Mouse (Mus musculus) lung, embryonic 14.5 days (tissue): ENCODE measurements around the gene Zfp385c. TPM values are rescaled to one million over a fixed set of nuclear protein-coding genes. Genes with fewer than 3 reads are reported as not detected.

Experiments used
- ATAC-seq: fragments of 200-750 bp; cut with Nextera tagmentation; 2 replicates; pipeline ENCODE4 v1.8.0; 2017; ENCODE audit warnings: mild to moderate bottlenecking, moderate TSS enrichment, moderate library complexity; ENCODE audit not compliant: insufficient read depth
- DNase-seq: peaks from one replicate; pipeline ENCODE4 v3.0.0-alpha.2; 2015
- H3K27ac ChIP-seq: fragments of 300-500 bp; sonication (generic); 2 replicates; pipeline ENCODE4 v1.5.1; 2014; ENCODE audit warnings: low read depth, mild to moderate bottlenecking, moderate library complexity
- H3K27me3 ChIP-seq: fragments of 300-500 bp; sonication (generic); 2 replicates; pipeline ENCODE4 v1.6.1; 2014; ENCODE audit warnings: low read length, control low read depth; ENCODE audit not compliant: insufficient read depth
- H3K36me3 ChIP-seq: fragments of 300-500 bp; sonication (generic); 2 replicates; pipeline ENCODE4 v1.6.1; 2014; ENCODE audit warnings: control low read depth; ENCODE audit not compliant: insufficient read depth
- H3K4me1 ChIP-seq: fragments of 300-500 bp; sonication (generic); 2 replicates; pipeline ENCODE4 v1.6.1; 2014; ENCODE audit warnings: antibody characterized with exemption, control low read depth; ENCODE audit not compliant: insufficient read depth
- H3K4me2 ChIP-seq: fragments of 300-500 bp; sonication (generic); 2 replicates; pipeline ENCODE4 v1.6.1; 2014; ENCODE audit warnings: mild to moderate bottlenecking
- H3K4me3 ChIP-seq: fragments of 300-500 bp; sonication (generic); 2 replicates; pipeline ENCODE4 v1.5.1; 2014; ENCODE audit warnings: low read depth, low read length
- H3K9ac ChIP-seq: fragments of 300-500 bp; sonication (generic); 2 replicates; pipeline ENCODE4 v1.6.1; 2014
- H3K9me3 ChIP-seq: fragments of 300-500 bp; sonication (generic); 2 replicates; pipeline ENCODE4 v1.6.1; 2016; ENCODE audit warnings: low read depth, low read length, control low read depth
- CTCF ChIP-seq: IDR thresholded peaks from 2 replicates; pipeline ENCODE4 v1.5.1; 2016; ENCODE audit warnings: antibody characterized with exemption, low read depth
- WGBS: fragments of 180-500 bp; shearing (Covaris S2); extraction: QIAGEN DNeasy Blood & Tissue Kit; methylation state at CpG from one replicate; pipeline ENCODE4 v1.1.7; 2014; 5-methylcytosine and 5-hydroxymethylcytosine counted together
- polyA plus RNA-seq: library from polyadenylated mRNA; unstranded; fragments of >200 nt; fragmentation: Nextera tagmentation; extraction: Ambion mirVana; gene quantifications from 2 replicates; pipeline ENCODE4 v1.2.1, GENCODE M21; 2014

Zfp385c gene
- polyA plus RNA-seq, 1 experiment from 2014 or later, result not detected

DNA sequence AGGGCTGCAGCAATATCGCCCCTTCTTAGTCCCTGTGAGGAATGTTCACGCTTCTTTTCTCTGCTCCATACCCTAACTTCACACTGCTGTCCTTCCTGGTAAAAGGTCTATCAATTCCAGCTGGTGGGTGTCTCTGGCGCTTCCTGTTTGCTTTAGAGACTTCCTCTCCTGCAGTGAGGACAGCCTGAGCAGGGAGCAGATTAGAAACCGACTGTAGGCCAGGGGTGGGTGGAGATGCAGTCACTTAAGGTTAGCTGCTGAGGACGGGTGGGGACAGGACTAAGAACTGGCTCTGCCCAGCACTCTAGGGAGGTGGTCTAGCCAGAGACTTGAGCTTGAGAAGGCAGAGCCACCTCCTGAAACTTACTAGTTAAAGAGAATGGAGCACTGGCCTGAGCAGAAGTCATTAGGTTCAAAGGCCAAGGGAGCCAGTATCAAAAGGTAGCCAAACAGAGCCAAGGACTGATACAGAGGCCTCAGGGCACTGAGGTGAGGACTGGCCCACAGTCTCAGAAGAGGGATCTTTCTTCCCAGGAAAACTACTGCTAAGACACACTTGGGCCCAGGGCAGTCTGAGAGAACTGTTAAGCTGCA is 32.8 kb upstream of the Zfp385c start:
- Histone ChIP-seq H3K9me3 (no peaks in the 10 kb centered on the region), H3K4me2 (peak overlapping the region; percentile 27), H3K36me3 (peaks cover 15% of the 10 kb centered on the region), H3K27me3 (no peaks in the 10 kb centered on the region), H3K9ac (peak overlapping the region; percentile 16; the same call in 1 of the 2 replicates), H3K27ac (peak overlapping the region; percentile 64), H3K4me1 (peaks cover 10% of the 10 kb centered on the region), H3K4me3 (no peak overlapping the region)
- ATAC-seq, result peak; percentile 38; the same call in 1 of the 2 replicates
- DNase-seq, result peak; percentile 73
- TF ChIP-seq CTCF, result no peak
- WGBS, result 9% methylated on average over 5 of the region's 5 CpGs

DNA sequence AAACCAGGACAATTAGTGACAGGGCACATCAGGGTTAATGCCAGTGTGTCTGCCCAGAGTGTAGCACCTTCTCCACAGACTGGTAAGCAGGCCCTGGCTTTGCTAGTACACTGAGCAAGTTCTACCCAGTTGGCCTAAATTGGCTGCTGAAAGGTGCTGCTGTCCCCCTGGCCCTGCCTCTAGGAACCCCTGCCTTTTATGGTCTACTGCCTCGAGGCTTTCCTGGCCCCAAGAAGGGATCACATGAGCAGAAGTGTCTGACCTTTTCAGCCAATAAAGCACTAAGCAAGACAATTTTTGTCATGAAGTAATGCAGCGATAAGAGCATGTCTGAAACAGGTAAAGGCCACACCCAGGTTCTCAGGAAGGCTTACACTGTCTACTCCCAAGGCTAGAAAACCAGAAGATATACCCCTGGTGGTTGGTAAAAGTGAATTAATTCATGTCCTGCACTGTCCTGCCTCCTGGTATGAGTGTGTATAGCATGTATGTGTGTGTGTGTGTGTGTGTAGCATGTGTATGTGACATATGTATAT is 30.3 kb upstream of the Zfp385c start:
- Histone ChIP-seq H3K4me3 (no peak overlapping the region), H3K27ac (no peak overlapping the region), H3K27me3 (no peaks in the 10 kb centered on the region), H3K4me1 (peaks cover 10% of the 10 kb centered on the region), H3K4me2 (no peak overlapping the region), H3K9ac (no peak overlapping the region), H3K36me3 (peaks cover 23% of the 10 kb centered on the region), H3K9me3 (no peaks in the 10 kb centered on the region)
- no peak for TF ChIP-seq CTCF
- WGBS, result 49% methylated on average over 2 of the region's 2 CpGs
- ATAC-seq (no peak), DNase-seq (no peak)

DNA sequence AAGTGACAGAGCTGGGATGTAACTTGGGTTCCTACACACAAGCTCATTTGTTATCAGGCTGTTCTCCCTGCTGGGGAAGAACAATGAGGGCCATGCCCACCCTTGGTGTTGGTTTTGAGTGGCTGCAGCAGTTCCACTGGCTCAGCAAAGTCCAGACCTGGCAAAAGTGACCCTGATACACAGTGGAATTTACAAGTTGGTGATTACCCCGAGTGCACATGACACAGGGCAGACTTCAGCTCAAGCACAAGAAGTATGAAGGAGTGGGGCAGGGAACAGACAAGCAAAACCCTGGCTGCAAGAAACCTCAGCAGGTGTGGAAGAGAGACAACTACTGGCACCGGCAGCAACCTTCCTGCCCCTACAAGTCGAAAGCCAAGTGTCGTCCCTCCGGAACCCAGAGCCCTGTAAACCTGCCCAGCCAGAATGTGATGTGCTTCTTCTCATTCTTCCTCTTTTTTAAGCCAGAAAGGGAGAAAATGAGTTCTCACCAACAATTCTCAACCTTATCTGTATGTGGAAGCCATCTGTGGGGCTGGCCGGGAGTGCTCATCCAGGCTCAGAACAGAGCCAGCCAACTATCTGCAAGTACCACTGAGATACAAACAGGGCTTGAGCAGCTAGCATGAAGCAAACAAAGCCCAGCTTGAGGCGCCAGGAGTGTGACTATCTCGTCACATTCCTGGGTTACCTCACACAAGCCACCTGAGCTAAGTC is 29.7 kb upstream of the Zfp385c start:
- DNase-seq (no peak), ATAC-seq (no peak)
- Histone ChIP-seq H3K9ac (no peak overlapping the region), H3K4me1 (peaks cover 10% of the 10 kb centered on the region), H3K4me3 (no peak overlapping the region), H3K4me2 (no peak overlapping the region), H3K27me3 (no peaks in the 10 kb centered on the region), H3K27ac (peak overlapping the region; percentile 65; the same call in 1 of the 2 replicates), H3K9me3 (no peaks in the 10 kb centered on the region), H3K36me3 (peaks cover 28% of the 10 kb centered on the region)
- WGBS, result 62% methylated on average over 8 of the region's 8 CpGs
- TF ChIP-seq CTCF, result no peak

DNA sequence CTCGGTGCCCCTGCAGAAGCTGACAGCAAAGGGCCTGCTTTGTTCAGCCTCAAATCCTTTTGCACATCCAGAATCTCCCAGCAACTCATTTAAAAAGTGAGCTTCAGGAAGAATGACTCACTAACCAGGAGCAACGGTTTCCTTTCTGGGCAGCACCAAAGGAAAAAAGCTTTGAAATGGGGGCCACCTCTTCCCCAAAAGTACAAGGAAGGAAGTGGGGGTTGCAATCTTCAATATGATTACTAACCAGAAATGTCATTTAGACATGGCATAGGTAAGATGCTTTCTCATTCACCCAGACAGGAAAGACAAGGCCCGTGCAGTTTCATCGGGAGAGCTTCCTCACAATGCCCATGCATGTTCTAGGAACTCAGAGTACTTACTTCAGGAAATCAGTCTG is 29.0 kb upstream of the Zfp385c start:
- Histone ChIP-seq H3K4me3 (no peak overlapping the region), H3K27ac (peak overlapping the region; percentile 33; the same call in 1 of the 2 replicates), H3K36me3 (peaks cover 35% of the 10 kb centered on the region), H3K4me2 (no peak overlapping the region), H3K9me3 (no peaks in the 10 kb centered on the region), H3K4me1 (peaks cover 10% of the 10 kb centered on the region), H3K9ac (no peak overlapping the region), H3K27me3 (no peaks in the 10 kb centered on the region)
- WGBS, result 67% methylated on average over 4 of the region's 4 CpGs
- DNase-seq, result peak; percentile 44
- TF ChIP-seq CTCF, result no peak
- no peak for ATAC-seq

DNA sequence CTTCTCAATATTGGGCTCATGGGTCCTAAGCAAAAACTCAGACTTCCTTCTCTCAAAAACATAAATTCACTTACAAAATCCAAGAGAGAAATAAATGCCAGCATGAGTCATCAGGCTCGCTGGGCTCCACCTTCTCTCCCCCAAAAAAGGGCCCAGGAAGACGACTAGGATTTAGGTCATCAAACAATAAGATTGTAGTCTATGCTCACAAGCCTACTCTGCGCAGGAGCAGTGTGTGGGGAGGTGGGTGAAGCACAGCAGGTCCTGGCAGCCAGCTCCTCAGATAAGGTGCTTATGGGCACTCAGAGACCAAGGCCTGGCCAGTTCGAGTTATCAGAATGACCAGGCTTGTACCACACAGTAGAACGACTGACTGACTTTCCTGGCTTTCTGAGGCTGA is 28.1 kb upstream of the Zfp385c start:
- no peak for TF ChIP-seq CTCF
- 63% methylated on average over 5 of the region's 5 CpGs for WGBS
- no peak overlapping the region for H3K4me2 ChIP-seq
- no peaks in the 10 kb centered on the region for H3K9me3 ChIP-seq
- no peak overlapping the region for H3K9ac ChIP-seq
- peaks cover 44% of the 10 kb centered on the region for H3K36me3 ChIP-seq
- ATAC-seq (no peak), DNase-seq (no peak)
- H3K4me1 ChIP-seq, result peaks cover 9% of the 10 kb centered on the region
- no peaks in the 10 kb centered on the region for H3K27me3 ChIP-seq
- H3K27ac ChIP-seq, result 0 out of 2 replicates have a peak overlapping the region, but pooled peaks have one; percentile 33
- no peak overlapping the region for H3K4me3 ChIP-seq

DNA sequence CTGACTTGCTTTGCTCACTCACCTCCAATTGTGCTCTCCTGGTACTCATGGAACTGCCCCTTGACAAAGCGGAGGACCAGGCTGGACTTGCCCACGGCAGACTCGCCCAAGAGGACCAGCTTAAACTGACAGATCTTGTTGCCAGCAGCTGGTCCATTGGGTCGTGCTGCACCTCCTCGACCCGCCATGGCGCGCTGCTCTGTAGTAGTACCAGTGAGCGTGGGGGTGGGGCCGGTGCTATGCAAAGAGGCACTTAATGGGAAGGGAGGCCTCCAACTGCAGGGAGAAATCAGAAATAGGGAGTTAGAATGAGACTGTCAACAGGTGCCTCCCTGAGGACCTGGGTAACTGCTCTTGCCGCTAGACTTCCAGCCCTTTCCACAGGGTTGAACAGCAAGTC is 27.6 kb upstream of the Zfp385c start:
- no peak overlapping the region for H3K4me2 ChIP-seq
- peaks cover 46% of the 10 kb centered on the region for H3K36me3 ChIP-seq
- no peak overlapping the region for H3K9ac ChIP-seq
- ATAC-seq, result no peak
- DNase-seq, result no peak
- H3K9me3 ChIP-seq, result no peaks in the 10 kb centered on the region
- WGBS, result 79% methylated on average over 11 of the region's 11 CpGs
- H3K4me3 ChIP-seq, result no peak overlapping the region
- no peaks in the 10 kb centered on the region for H3K27me3 ChIP-seq
- no peak overlapping the region for H3K27ac ChIP-seq
- no peak for TF ChIP-seq CTCF
- H3K4me1 ChIP-seq, result peaks cover 5% of the 10 kb centered on the region

DNA sequence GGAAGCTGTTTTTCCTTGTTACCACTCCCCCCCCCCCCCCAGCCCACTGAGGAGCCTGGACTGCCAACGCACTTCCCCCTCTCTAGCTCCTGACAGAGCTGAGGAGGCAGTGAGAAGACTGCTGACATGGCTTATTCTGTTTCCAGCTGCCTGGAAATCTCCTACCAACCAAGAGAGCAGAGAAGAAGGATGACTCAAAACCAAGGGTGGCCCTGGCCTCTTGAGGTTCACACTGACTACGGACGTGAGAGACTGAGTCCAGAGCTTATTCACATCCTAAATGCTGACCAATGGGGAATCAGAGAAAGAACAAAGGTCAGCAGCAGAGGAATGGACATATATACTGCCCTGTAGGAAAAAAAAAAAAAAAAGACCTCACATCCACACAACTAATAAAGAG is 27.1 kb upstream of the Zfp385c start:
- no peaks in the 10 kb centered on the region for H3K27me3 ChIP-seq
- ATAC-seq, result no peak
- H3K4me2 ChIP-seq, result no peak overlapping the region
- no peak overlapping the region for H3K4me3 ChIP-seq
- no peaks in the 10 kb centered on the region for H3K9me3 ChIP-seq
- 79% methylated on average over 3 of the region's 3 CpGs for WGBS
- peaks cover 46% of the 10 kb centered on the region for H3K36me3 ChIP-seq
- peaks cover 5% of the 10 kb centered on the region; the same call in 1 of the 2 replicates for H3K4me1 ChIP-seq
- TF ChIP-seq CTCF, result no peak
- H3K27ac ChIP-seq, result no peak overlapping the region
- no peak for DNase-seq
- no peak overlapping the region for H3K9ac ChIP-seq
